Mouse (Mus musculus) E14TG2a.4 (cell line): ENCODE measurements at regions not wholly inside any gene's neighbourhood (a gene's known extent, or its start where the extent isn't known, plus 50 kb on each side); places are given as distances from the start of the nearest gene placed in this dataset.

ENCODE experiments used
- CTCF ChIP-seq: conservative IDR thresholded peaks from 2 replicates; pipeline ENCODE4 v1.5.1; 2014; ENCODE audit warnings: low read length
- NANOG ChIP-seq: IDR thresholded peaks from 2 replicates; pipeline ENCODE4 v1.6.1; 2014; ENCODE audit warnings: borderline replicate concordance, low read length, mixed read lengths
- POU5F1 ChIP-seq: IDR thresholded peaks from 2 replicates; pipeline ENCODE4 v1.6.1; 2014; ENCODE audit warnings: low read length, borderline replicate concordance

- TF ChIP-seq NANOG = no peak
- TF ChIP-seq CTCF = no peak
- TF ChIP-seq POU5F1 = no peak
Observed at GRCm38 (mm10) chr12:77156698-77157097, 81.2 kb upstream of the Fut8 start.
